1 mouse cellular context compared by ENCODE assay signal in genomic region chrX:162871734-162872517, GRCm38 (mm10).
TF ChIP-seq lines count a peak whose summit lies in the region.

No protein-coding gene starts in this region.

TF ChIP-seq in C2C12, 6 proteins besides CTCF, POLR2A, EP300 and RAD21 (continued from another document):
- TF ChIP-seq MAX (IDR thresholded peaks at IDR 0.05) (no peak), USF1 (IDR thresholded peaks at IDR 0.05; ENCODE audit: low read depth) (no peak)
